8 mouse cellular contexts compared by ENCODE assay signal in the genomic region with DNA sequence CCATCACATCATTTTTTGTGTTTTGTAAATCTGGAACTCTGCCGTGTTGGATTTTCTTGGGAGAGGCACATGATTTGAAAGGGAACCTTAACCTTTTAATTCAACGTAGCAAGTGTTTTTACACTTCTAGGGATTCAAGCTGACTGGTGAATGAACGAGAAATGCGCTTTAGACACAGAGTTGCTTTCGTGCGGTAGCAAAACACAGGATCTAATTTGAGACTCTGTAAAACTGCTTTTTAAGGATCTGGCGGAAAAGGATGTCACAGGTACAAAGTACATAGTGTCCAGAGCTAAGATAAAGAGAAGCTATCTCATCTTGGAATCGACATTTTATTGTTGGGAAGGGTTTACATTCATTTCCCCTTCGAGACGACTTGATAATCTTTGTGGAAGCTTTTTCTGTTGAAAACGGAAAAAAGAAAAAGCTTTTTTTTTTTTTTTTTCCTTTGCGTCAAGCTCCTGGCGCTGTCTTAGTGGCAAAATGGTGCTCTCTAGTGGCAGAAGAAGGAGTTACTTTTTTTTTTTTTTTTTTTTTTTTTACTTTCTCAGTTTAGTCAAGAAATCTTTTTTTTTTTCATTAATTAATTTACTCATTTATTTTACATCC. TPM values are rescaled to one million over a fixed set of nuclear protein-coding genes. Genes with fewer than 3 reads are reported as not detected.
DNase-seq lines count a peak whose midpoint lies in the region; ATAC-seq and TF ChIP-seq lines count a peak whose summit lies in the region.

No protein-coding gene starts in this region.

- peak; percentile 47 for TF ChIP-seq CTCF in heart, postnatal 0 days (IDR thresholded peaks at IDR 0.05; ENCODE audit: low read depth)
- peak; percentile 28 to 73 (median 49) for TF ChIP-seq CTCF in MEL (IDR thresholded peaks at IDR 0.05 in 2 of 3, conservative IDR thresholded peaks at IDR 0.05 in 1 of 3; ENCODE audit: control insufficient read depth in 1 of 3, insufficient read depth in 1 of 3, low read depth in 2 of 3, low read length in 3 of 3, poor library complexity in 1 of 3, severe bottlenecking in 1 of 3)
- peak; percentile 52 for TF ChIP-seq CTCF in liver, postnatal 0 days (IDR thresholded peaks at IDR 0.05; ENCODE audit: low read depth)

- no peak overlapping the region for H3K27ac ChIP-seq in heart, postnatal 0 days (ENCODE audit: low read depth)
- H3K27ac ChIP-seq in MEL (ENCODE audit: control insufficient read depth, low read depth, low read length): no peak overlapping the region
- H3K27ac ChIP-seq in forebrain, embryonic 12.5 days: no peak overlapping the region
- H3K27ac ChIP-seq in liver, postnatal 0 days (ENCODE audit: low read depth): no peak overlapping the region

- no peaks in the 10 kb centered on the region for H3K36me3 ChIP-seq in heart, postnatal 0 days (replicated peaks; ENCODE audit: control insufficient read depth, insufficient read depth, low read length)
- H3K36me3 ChIP-seq in MEL (ENCODE audit: control insufficient read depth in 1 of 2, insufficient read depth in 2 of 2, low read length in 2 of 2): peaks cover 0 to 4% of the 10 kb centered on the region in 2 experiments; a peak in 1 of 4 replicates
- no peaks in the 10 kb centered on the region for H3K36me3 ChIP-seq in forebrain, embryonic 12.5 days (replicated peaks)
- no peaks in the 10 kb centered on the region for H3K36me3 ChIP-seq in liver, postnatal 0 days (replicated peaks; ENCODE audit: insufficient read depth, low read length)

- H3K4me3 ChIP-seq in heart, postnatal 0 days (ENCODE audit: low read depth, low read length): peak overlapping the region; percentile 35
- no peak overlapping the region for H3K4me3 ChIP-seq in MEL (ENCODE audit: control insufficient read depth in 1 of 2, insufficient read depth in 1 of 2, low read depth in 2 of 2, low read length in 2 of 2)
- H3K4me3 ChIP-seq in forebrain, embryonic 12.5 days (replicated peaks): peak overlapping the region; percentile 24; the same call in 1 of the 2 replicates
- no peak overlapping the region for H3K4me3 ChIP-seq in liver, postnatal 0 days (ENCODE audit: low read depth, low read length)

- H3K4me2 ChIP-seq in heart, postnatal 0 days (ENCODE audit: low read depth, low read length): peak overlapping the region; percentile 60
- peak overlapping the region; percentile 47 for H3K4me2 ChIP-seq in forebrain, embryonic 12.5 days
- peak overlapping the region; percentile 48; the same call in 1 of the 2 replicates for H3K4me2 ChIP-seq in liver, postnatal 0 days (ENCODE audit: low read depth, low read length)

- H3K27me3 ChIP-seq in heart, postnatal 0 days (ENCODE audit: control insufficient read depth, insufficient read depth, low read length): no peaks in the 10 kb centered on the region
- H3K27me3 ChIP-seq in MEL (ENCODE audit: control insufficient read depth in 1 of 2, insufficient read depth in 2 of 2, low read length in 2 of 2): peaks cover 0 to 6% of the 10 kb centered on the region in 2 experiments; a peak in 3 of 4 replicates
- no peaks in the 10 kb centered on the region for H3K27me3 ChIP-seq in forebrain, embryonic 12.5 days
- H3K27me3 ChIP-seq in liver, postnatal 0 days (ENCODE audit: insufficient read depth, low read length): 0 out of 2 replicates have a peak, but pooled peaks cover 2% of the 10 kb centered on the region

- no peaks in the 10 kb centered on the region for H3K79me2 ChIP-seq in MEL (ENCODE audit: control insufficient read depth, insufficient read depth, low read length, poor library complexity)

- TF ChIP-seq RAD21 in MEL (IDR thresholded peaks at IDR 0.05; ENCODE audit: low read depth, low read length): peak; percentile 95

- H3K9me3 ChIP-seq in heart, postnatal 0 days (replicated peaks; ENCODE audit: control insufficient read depth, low read length): no peaks in the 10 kb centered on the region
- no peaks in the 10 kb centered on the region for H3K9me3 ChIP-seq in MEL (replicated peaks; ENCODE audit: insufficient read depth, low read length)
- no peaks in the 10 kb centered on the region for H3K9me3 ChIP-seq in forebrain, embryonic 12.5 days
- H3K9me3 ChIP-seq in liver, postnatal 0 days (ENCODE audit: low read length): no peaks in the 10 kb centered on the region

- no peak for ATAC-seq in heart, postnatal 0 days (ENCODE audit: insufficient read depth, low read depth)
- ATAC-seq in forebrain, embryonic 12.5 days (ENCODE audit: low FRiP score): no peak
- ATAC-seq in liver, postnatal 0 days: no peak

- H3K9ac ChIP-seq in heart, postnatal 0 days (replicated peaks; ENCODE audit: low read depth, low read length): no peak overlapping the region
- no peak overlapping the region for H3K9ac ChIP-seq in MEL (ENCODE audit: control insufficient read depth, low read depth, low read length, poor library complexity, severe bottlenecking)
- H3K9ac ChIP-seq in forebrain, embryonic 12.5 days: no peak overlapping the region
- no peak overlapping the region for H3K9ac ChIP-seq in liver, postnatal 0 days (replicated peaks)

- DNase-seq in heart, postnatal 0 days (ENCODE audit: low spot score): no peak
- no peak for DNase-seq in heart, postnatal 25 days (ENCODE audit: low spot score)
- peak; percentile 55 for DNase-seq in MEL (ENCODE audit: low read depth, low spot score)
- DNase-seq in liver, postnatal 0 days: no peak
- DNase-seq in urinary bladder, adult 18-20 months (ENCODE audit: low spot score in 2 of 2): no peak
- no peak for DNase-seq in layer of hippocampus, adult 11-12 months (ENCODE audit: low spot score)
- no peak for DNase-seq in gastrocnemius, adult 8-10 months (ENCODE audit: low spot score in 2 of 2)

- no peak for TF ChIP-seq EP300 in heart, postnatal 0 days (IDR thresholded peaks at IDR 0.05; ENCODE audit: low read depth)
- TF ChIP-seq EP300 in MEL (IDR thresholded peaks at IDR 0.05; ENCODE audit: low read depth in 1 of 2, low read length in 2 of 2): no peak
- no peak for TF ChIP-seq EP300 in liver, postnatal 0 days (IDR thresholded peaks at IDR 0.05; ENCODE audit: low read depth)

- H3K4me1 ChIP-seq in heart, postnatal 0 days (ENCODE audit: control insufficient read depth, insufficient read depth): no peaks in the 10 kb centered on the region
- peaks cover 0 to 2% of the 10 kb centered on the region in 2 experiments; a peak in 1 of 4 replicates for H3K4me1 ChIP-seq in MEL (ENCODE audit: control insufficient read depth in 1 of 2, insufficient read depth in 2 of 2, low read length in 2 of 2)
- H3K4me1 ChIP-seq in forebrain, embryonic 12.5 days: no peaks in the 10 kb centered on the region
- H3K4me1 ChIP-seq in liver, postnatal 0 days (ENCODE audit: insufficient read depth): no peaks in the 10 kb centered on the region

- WGBS in heart, postnatal 0 days: 11% methylated on average over 13 of the region's 13 CpGs
- 20% methylated on average over 13 of the region's 13 CpGs for WGBS in forebrain, embryonic 12.5 days
- WGBS in liver, postnatal 0 days (ENCODE audit: insufficient replicate concordance): 22% methylated on average over 13 of the region's 13 CpGs

- intact Hi-C loops in heart, postnatal 25 days (cut with DNase I): loop anchor here (2.0 to 5.0 kb wide), 3 partner anchors 50 to 580 kb away; a partner anchor contains a TSS

- TF ChIP-seq POLR2A in MEL (IDR thresholded peaks at IDR 0.05; ENCODE audit: control insufficient read depth in 1 of 2, insufficient read depth in 1 of 2, low read depth in 1 of 2, low read length in 2 of 2, poor library complexity in 1 of 2): no peak

TF ChIP-seq in MEL, 35 proteins besides CTCF, POLR2A, EP300 and RAD21 (continues in another document):
- TF ChIP-seq E2F4 (IDR thresholded peaks at IDR 0.05; ENCODE audit: borderline replicate concordance, low read depth, low read length) (no peak), BHLHE40 (IDR thresholded peaks at IDR 0.05; ENCODE audit: borderline replicate concordance, low read depth, low read length) (no peak), NELFE (IDR thresholded peaks at IDR 0.05; ENCODE audit: low read depth, low read length) (no peak), MAZ (IDR thresholded peaks at IDR 0.05; ENCODE audit: low read depth, low read length) (no peak), SIN3A (IDR thresholded peaks at IDR 0.05; ENCODE audit: low read length) (0 out of 2 replicates have a peak, but pooled peaks have one; percentile 21), TBP (IDR thresholded peaks at IDR 0.05; ENCODE audit: low read depth, low read length) (no peak), ZMIZ1 (IDR thresholded peaks at IDR 0.05; ENCODE audit: low read depth, low read length) (no peak), ETS1 (IDR thresholded peaks at IDR 0.05; ENCODE audit: low read depth, low read length) (no peak), MXI1 (IDR thresholded peaks at IDR 0.05; ENCODE audit: low read depth, low read length) (no peak), GATA1 (IDR thresholded peaks at IDR 0.05; ENCODE audit: low read depth, low read length) (0 out of 2 replicates have a peak, but pooled peaks have one; percentile 14), GABPA (IDR thresholded peaks at IDR 0.05; ENCODE audit: low read depth, low read length) (no peak), SMC3 (IDR thresholded peaks at IDR 0.05; ENCODE audit: low read depth, low read length) (peak; percentile 81), POLR2AphosphoS5 (IDR thresholded peaks at IDR 0.05; ENCODE audit: borderline replicate concordance, low read depth, low read length) (no peak), POLR2AphosphoS2 (IDR thresholded peaks at IDR 0.05; ENCODE audit: low read length) (no peak), USF2 (IDR thresholded peaks at IDR 0.05; ENCODE audit: borderline replicate concordance in 1 of 2, insufficient read depth in 1 of 2, low read depth in 1 of 2, low read length in 2 of 2) (no peak), RCOR1 (IDR thresholded peaks at IDR 0.05; ENCODE audit: low read depth, low read length) (no peak), ZKSCAN1 (IDR thresholded peaks at IDR 0.05; ENCODE audit: low read depth, low read length) (peak; percentile 88; the same call in 1 of the 2 replicates), NRF1 (IDR thresholded peaks at IDR 0.05; ENCODE audit: insufficient read depth, low read depth, low read length, poor library complexity, severe bottlenecking) (no peak), ZC3H11A (IDR thresholded peaks at IDR 0.05; ENCODE audit: low read depth, low read length) (peak; percentile 87), TCF12 (IDR thresholded peaks at IDR 0.05; ENCODE audit: low read depth, low read length) (no peak)

RNA-seq across cellular contexts. Expression of a gene that starts 23.6 kb away (rescaled TPM):
- 0.04 and 0.73 TPM in 2 replicates for total RNA-seq in heart, postnatal 0 days (2014; rRNA removed; ENCODE audit: low replicate concordance)
- 1.0 and 1.4 TPM in 2 replicates for polyA plus RNA-seq in heart, postnatal 0 days (2015; fragmentation: Nextera tagmentation; extraction: Ambion mirVana)
- under 1 TPM; 0.31 to 0.36 TPM for total RNA-seq in heart, postnatal 25 days (2021)
- total RNA-seq in MEL (2012; rRNA removed): not detected in 2 replicates
- not detected for polyA plus RNA-seq in MEL (2012; ENCODE audit: insufficient read depth in 1 of 2, insufficient read length in 2 of 2, low read depth in 1 of 2, low replicate concordance in 2 of 2, missing spikeins in 1 of 2)
- polyA plus RNA-seq in forebrain, embryonic 12.5 days (2016; fragmentation: Nextera tagmentation; extraction: Ambion mirVana): 0.19 and 0.27 TPM in 2 replicates
- polyA plus RNA-seq in liver, postnatal 0 days (2015; fragmentation: Nextera tagmentation; extraction: Ambion mirVana): 0.08 and 0.11 TPM in 2 replicates
- total RNA-seq in gastrocnemius, adult 8-10 months (2022): under 1 TPM in 2 of 4 experiments, not detected in 2; 0.11 to 0.17 TPM

Comparison
In these comparisons a context has a peak if more than half of its experiments do, and no peak if none do; other contexts are left out.
1. H3K4me3 ChIP-seq: peak in heart, postnatal 0 days (single experiment) and forebrain, embryonic 12.5 days (single experiment); none in MEL (0 of 2) and liver, postnatal 0 days (single experiment).
2. Peak in every context shown above with its lines, with median percentiles within 50 percentile points of each other: H3K4me2 ChIP-seq and CTCF ChIP-seq.